Mouse (Mus musculus) kidney, adult 2 months (tissue): ENCODE measurements around the gene Senp6. TPM values are rescaled to one million over a fixed set of nuclear protein-coding genes. Genes with fewer than 3 reads are reported as not detected.

Experiments
- DNase-seq: peaks from one replicate; pipeline ENCODE4 v3.0.0; 2021
- H3K27ac ChIP-seq: fragments of 200-500 bp; 2 replicates; pipeline ENCODE4 v1.5.1; 2012; ENCODE audit warnings: low read depth, low read length, control low read depth, inconsistent platforms; ENCODE audit not compliant: insufficient read depth
- H3K27me3 ChIP-seq: fragments of 200-500 bp; replicated peaks from 2 replicates; pipeline ENCODE4 v1.6.1; 2012; ENCODE audit warnings: mild to moderate bottlenecking, moderate library complexity, low read length, inconsistent platforms; ENCODE audit not compliant: control insufficient read depth, insufficient read depth
- H3K36me3 ChIP-seq: fragments of 200-500 bp; 2 replicates; pipeline ENCODE4 v1.6.1; 2012; ENCODE audit warnings: mild to moderate bottlenecking, moderate library complexity, low read length, inconsistent platforms; ENCODE audit not compliant: control insufficient read depth, insufficient read depth
- H3K4me1 ChIP-seq: fragments of 200-500 bp; 2 replicates; pipeline ENCODE4 v1.6.1; 2011; ENCODE audit warnings: low read length; ENCODE audit not compliant: control insufficient read depth, insufficient read depth
- H3K4me3 ChIP-seq: fragments of 200-500 bp; 2 replicates; pipeline ENCODE4 v1.5.1; 2011; ENCODE audit warnings: mild to moderate bottlenecking, low read depth, low read length, control low read depth; ENCODE audit not compliant: insufficient read depth
- CTCF ChIP-seq: fragments of 200-500 bp; conservative IDR thresholded peaks from 2 replicates; pipeline ENCODE4 v1.5.1; 2011; ENCODE audit warnings: low read depth, mild to moderate bottlenecking, control low read depth, low read length, moderate library complexity, mixed read lengths; ENCODE audit not compliant: insufficient read depth, insufficient read length
- POLR2A ChIP-seq: fragments of 200-500 bp; IDR thresholded peaks from one replicate; pipeline ENCODE4 v1.6.1; 2011; ENCODE audit warnings: low read depth, low read length, control low read depth
- WGBS: fragments of 180-500 bp; shearing (Covaris S2); methylation state at CpG from one replicate; pipeline ENCODE4 v1.1.7; 2018; 5-methylcytosine and 5-hydroxymethylcytosine counted together
- polyA plus RNA-seq: library from polyadenylated mRNA; depleted of rRNA; stranded (reverse); fragments of >200 nt; gene quantifications from 2 replicates; pipeline ENCODE4 v1.2.3, GENCODE M21; 2012

The Senp6 gene
- polyA plus RNA-seq, 1 experiment: 23.9 TPM

GRCm38 (mm10) chr9:80172396-80173222, 105.9 kb downstream of the Senp6 start:
- TF ChIP-seq CTCF: no peak
- TF ChIP-seq POLR2A: no peak
- peak; percentile 65 for DNase-seq
- 30% methylated on average over 8 of the region's 8 CpGs for WGBS
- Histone ChIP-seq H3K27me3 (no peaks in the 10 kb centered on the region), H3K4me1 (peaks cover 46% of the 10 kb centered on the region), H3K27ac (peak overlapping the region; percentile 16), H3K4me3 (no peak overlapping the region), H3K36me3 (peaks cover 2% of the 10 kb centered on the region; the same call in 1 of the 2 replicates)

DNA sequence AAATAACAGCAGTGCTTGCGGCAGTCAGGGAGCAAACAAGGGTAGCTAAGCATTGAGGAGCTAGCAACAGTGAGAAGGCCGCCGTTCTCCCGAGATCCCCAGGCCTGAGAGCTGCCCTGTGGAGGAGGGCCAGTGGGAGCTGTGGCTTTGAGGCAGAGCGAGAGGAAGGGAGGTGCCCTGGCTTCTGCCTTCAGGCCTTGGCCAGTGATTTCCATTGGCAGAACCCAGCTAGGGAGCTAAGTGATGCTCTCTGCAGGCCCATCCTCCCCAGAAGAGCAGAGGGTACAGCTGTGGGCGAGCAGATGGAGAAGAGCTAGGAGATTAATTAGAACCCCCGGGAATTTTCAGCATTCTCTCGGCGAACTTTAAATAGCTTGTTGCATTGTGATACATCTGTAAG, 106.9 kb downstream of the Senp6 start:
- Histone ChIP-seq H3K4me1 (peaks cover 42% of the 10 kb centered on the region), H3K27me3 (no peaks in the 10 kb centered on the region), H3K36me3 (peaks cover 2% of the 10 kb centered on the region; the same call in 1 of the 2 replicates), H3K4me3 (no peak overlapping the region), H3K27ac (peak overlapping the region; percentile 10; the same call in 1 of the 2 replicates)
- 33% methylated on average over 9 of the region's 9 CpGs for WGBS
- peak; percentile 44 for DNase-seq
- TF ChIP-seq CTCF (no peak), POLR2A (no peak)

DNA sequence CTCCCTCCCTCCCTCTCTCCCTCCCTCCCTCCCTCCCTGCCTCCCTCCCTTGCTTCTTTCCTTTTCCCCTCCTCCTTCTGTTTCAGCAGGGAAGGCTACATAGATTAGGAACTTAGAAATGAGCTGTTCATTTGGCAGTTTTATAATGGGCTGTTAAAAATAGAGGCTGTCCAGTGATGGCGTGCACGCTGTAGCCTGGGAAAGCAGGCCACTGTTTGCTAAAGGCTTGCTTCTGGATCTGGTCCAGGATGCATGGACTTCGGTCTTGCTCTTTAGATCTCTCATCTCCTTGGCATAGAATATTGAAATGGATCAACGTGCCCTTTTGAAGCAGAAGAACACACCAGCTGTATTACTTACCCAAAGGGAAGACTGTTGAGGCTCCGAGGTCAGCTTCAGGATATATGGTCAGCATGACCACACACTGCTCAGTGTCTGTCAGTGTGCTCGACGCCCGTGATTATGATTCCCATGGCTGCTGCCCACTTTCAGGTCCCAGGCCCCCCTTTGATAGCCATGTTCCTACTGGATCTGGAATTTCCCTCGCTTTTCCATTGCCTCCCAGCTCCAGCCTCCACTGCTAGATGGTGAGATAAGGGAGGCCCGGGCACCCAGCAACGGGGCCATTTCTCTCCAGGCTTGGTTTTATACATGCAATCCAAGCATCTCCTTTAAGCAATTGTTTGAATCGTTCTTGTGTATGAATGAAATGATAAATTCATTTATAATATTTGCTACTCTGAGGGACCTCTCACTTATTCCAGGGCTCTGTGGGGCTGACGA, 110.2 kb downstream of the Senp6 start:
- Histone ChIP-seq H3K36me3 (peaks cover 2% of the 10 kb centered on the region; the same call in 1 of the 2 replicates), H3K4me1 (peaks cover 53% of the 10 kb centered on the region), H3K4me3 (no peak overlapping the region), H3K27me3 (no peaks in the 10 kb centered on the region), H3K27ac (peak overlapping the region; percentile 15; the same call in 1 of the 2 replicates)
- DNase-seq: peak; percentile 88
- TF ChIP-seq POLR2A (no peak), CTCF (no peak)
- WGBS: 37% methylated on average over 13 of the region's 13 CpGs

DNA sequence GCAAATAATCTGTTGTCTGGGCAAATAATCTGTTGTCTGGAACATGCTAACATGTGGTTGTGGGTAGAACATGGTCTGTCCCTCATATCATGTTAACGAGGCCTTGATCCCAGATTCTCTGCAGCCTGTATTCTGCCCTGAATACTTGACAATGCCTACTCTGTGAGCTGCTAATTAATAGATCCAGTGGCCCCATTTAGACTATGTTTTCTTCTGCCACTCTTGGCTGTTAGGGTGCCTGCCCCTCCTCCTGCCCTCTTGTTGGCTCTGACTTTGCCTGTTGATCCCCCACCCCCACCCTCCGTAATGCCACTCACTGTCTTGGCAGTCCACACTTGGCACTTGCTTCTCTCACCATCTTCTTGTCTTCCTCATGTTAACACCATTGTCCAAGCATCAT, 112.0 kb downstream of the Senp6 start:
- Histone ChIP-seq H3K27me3 (no peaks in the 10 kb centered on the region), H3K36me3 (peaks cover 2% of the 10 kb centered on the region; the same call in 1 of the 2 replicates), H3K27ac (no peak overlapping the region), H3K4me3 (no peak overlapping the region), H3K4me1 (peaks cover 39% of the 10 kb centered on the region)
- TF ChIP-seq POLR2A (no peak), CTCF (no peak)
- WGBS: 56% methylated on average over 2 of the region's 2 CpGs
- DNase-seq: peak; percentile 31

GRCm38 (mm10) chr9:80179688-80180087, 113.0 kb downstream of the Senp6 start:
- H3K27ac ChIP-seq: no peak overlapping the region
- WGBS: 86% methylated on average over 4 of the region's 4 CpGs
- H3K4me3 ChIP-seq: no peak overlapping the region
- no peak for DNase-seq
- no peaks in the 10 kb centered on the region for H3K27me3 ChIP-seq
- peaks cover 35% of the 10 kb centered on the region for H3K4me1 ChIP-seq
- TF ChIP-seq POLR2A: no peak
- TF ChIP-seq CTCF: no peak
- peaks cover 2% of the 10 kb centered on the region; the same call in 1 of the 2 replicates for H3K36me3 ChIP-seq

GRCm38 (mm10) chr9:80180771-80181170, 114.1 kb downstream of the Senp6 start:
- H3K4me3 ChIP-seq: no peak overlapping the region
- H3K27ac ChIP-seq: peak overlapping the region; percentile 40
- H3K36me3 ChIP-seq: no peaks in the 10 kb centered on the region
- no peaks in the 10 kb centered on the region for H3K27me3 ChIP-seq
- TF ChIP-seq POLR2A: no peak
- TF ChIP-seq CTCF: no peak
- DNase-seq: peak; percentile 78
- peaks cover 29% of the 10 kb centered on the region for H3K4me1 ChIP-seq
- 28% methylated on average over 5 of the region's 5 CpGs for WGBS

DNA sequence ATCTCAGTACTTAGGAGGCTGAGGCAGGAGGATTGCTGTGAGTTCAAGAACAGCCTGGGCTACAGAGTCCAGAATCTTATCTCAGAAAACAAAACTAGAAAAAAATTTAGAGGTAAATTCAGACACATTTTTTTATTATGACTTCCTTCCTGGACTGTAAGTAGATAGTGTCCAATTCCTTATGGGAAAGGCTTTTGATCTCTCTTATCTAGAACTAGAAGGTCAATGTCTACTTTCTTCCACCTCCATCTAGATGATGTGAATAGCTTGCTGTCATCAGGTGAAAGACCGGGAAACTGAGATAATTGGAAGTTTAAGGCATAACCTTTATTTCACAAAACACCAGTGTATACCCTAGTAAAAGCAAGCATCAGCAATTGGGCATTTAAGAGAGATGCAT, 115.0 kb downstream of the Senp6 start:
- H3K36me3 ChIP-seq: no peaks in the 10 kb centered on the region
- H3K27ac ChIP-seq: no peak overlapping the region
- TF ChIP-seq POLR2A (no peak), CTCF (no peak)
- no peaks in the 10 kb centered on the region for H3K27me3 ChIP-seq
- no peak for DNase-seq
- H3K4me3 ChIP-seq: no peak overlapping the region
- 86% methylated on average over 1 of the region's 1 CpGs for WGBS
- H3K4me1 ChIP-seq: peaks cover 27% of the 10 kb centered on the region
